Mouse (Mus musculus) stomach, embryonic 15.5 days (tissue): Measurements from ENCODE around the gene Fez2. TPM values are rescaled to one million over a fixed set of nuclear protein-coding genes. Genes with fewer than 3 reads are reported as not detected.

Source experiments
- ATAC-seq: fragments of 200-750 bp; cut with Nextera tagmentation; 2 replicates; pipeline ENCODE4 v1.8.0; 2017; ENCODE audit warnings: low read depth, moderate number of reproducible peaks, moderate TSS enrichment; ENCODE audit not compliant: insufficient read depth, low FRiP score
- H3K27ac ChIP-seq: fragments of 300-500 bp; sonication (generic); 2 replicates; pipeline ENCODE4 v1.5.1; 2015; ENCODE audit warnings: mild to moderate bottlenecking, inconsistent platforms
- H3K27me3 ChIP-seq: fragments of 300-500 bp; sonication (generic); replicated peaks from 2 replicates; pipeline ENCODE4 v1.6.1; 2015; ENCODE audit warnings: inconsistent platforms
- H3K36me3 ChIP-seq: fragments of 300-500 bp; sonication (generic); 2 replicates; pipeline ENCODE4 v1.6.1; 2015; ENCODE audit warnings: inconsistent platforms
- H3K4me1 ChIP-seq: fragments of 300-500 bp; sonication (generic); 2 replicates; pipeline ENCODE4 v1.6.1; 2015; ENCODE audit warnings: inconsistent platforms
- H3K4me2 ChIP-seq: fragments of 300-500 bp; sonication (generic); 2 replicates; pipeline ENCODE4 v1.6.1; 2015; ENCODE audit warnings: mild to moderate bottlenecking, inconsistent platforms
- H3K4me3 ChIP-seq: fragments of 300-500 bp; sonication (generic); replicated peaks from 2 replicates; pipeline ENCODE4 v1.5.1; 2015; ENCODE audit warnings: inconsistent platforms
- H3K9ac ChIP-seq: fragments of 300-500 bp; sonication (generic); 2 replicates; pipeline ENCODE4 v1.6.1; 2015; ENCODE audit warnings: inconsistent platforms
- H3K9me3 ChIP-seq: fragments of 300-500 bp; sonication (generic); 2 replicates; pipeline ENCODE4 v1.6.1; 2016; ENCODE audit warnings: inconsistent platforms
- WGBS: fragments of 180-500 bp; shearing (Covaris S2); methylation state at CpG from one replicate; pipeline ENCODE4 v1.1.7; 2015; 5-methylcytosine and 5-hydroxymethylcytosine counted together
- polyA plus RNA-seq: library from polyadenylated mRNA; unstranded; fragments of >200 nt; fragmentation: Nextera tagmentation; extraction: Ambion mirVana; gene quantifications from 2 replicates; pipeline ENCODE4 v1.2.1, GENCODE M21; 2015

Gene Fez2
- polyA plus RNA-seq, 1 experiment from 2014 or later: 39.6 TPM

GRCm38 (mm10) chr17:78361939-78362728, 55.8 kb downstream of the Fez2 start:
- no peaks in the 10 kb centered on the region for H3K27me3 ChIP-seq
- 78% methylated on average over 13 of the region's 13 CpGs for WGBS
- no peaks in the 10 kb centered on the region for H3K9me3 ChIP-seq
- H3K27ac ChIP-seq: peak overlapping the region; percentile 35; the same call in 1 of the 2 replicates
- H3K4me1 ChIP-seq: no peaks in the 10 kb centered on the region
- no peak overlapping the region for H3K9ac ChIP-seq
- H3K4me2 ChIP-seq: no peak overlapping the region
- H3K36me3 ChIP-seq: peaks cover 3% of the 10 kb centered on the region; the same call in 1 of the 2 replicates
- no peak for ATAC-seq
- no peak overlapping the region for H3K4me3 ChIP-seq

DNA sequence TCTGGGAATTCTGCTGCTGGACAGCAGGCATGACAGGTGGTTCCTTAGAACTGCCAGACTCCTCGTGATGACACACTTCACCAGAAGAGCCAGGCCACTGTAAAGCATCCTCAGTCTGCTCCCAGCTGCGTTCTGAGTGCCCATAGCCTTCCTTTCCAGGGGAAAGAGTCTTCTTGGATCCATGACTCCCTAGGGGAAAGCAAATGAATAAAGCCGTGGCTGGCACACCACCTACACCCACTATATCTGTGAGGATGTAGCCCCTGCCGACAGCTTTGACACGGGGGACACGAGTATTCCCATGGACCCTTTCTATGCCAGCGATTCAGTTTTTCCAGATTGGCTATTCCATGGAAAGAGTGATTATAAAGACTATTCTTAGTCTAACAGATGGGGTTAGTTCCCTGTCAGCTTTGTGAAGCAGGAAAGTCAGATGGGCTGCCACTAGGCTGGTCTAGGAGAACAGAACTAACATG, 59.7 kb downstream of the Fez2 start:
- Histone ChIP-seq H3K27me3 (no peaks in the 10 kb centered on the region), H3K4me1 (no peaks in the 10 kb centered on the region), H3K27ac (no peak overlapping the region), H3K4me2 (no peak overlapping the region), H3K9me3 (no peaks in the 10 kb centered on the region), H3K9ac (no peak overlapping the region), H3K4me3 (no peak overlapping the region), H3K36me3 (peaks cover 8% of the 10 kb centered on the region; the same call in 1 of the 2 replicates)
- ATAC-seq: no peak
- 79% methylated on average over 7 of the region's 7 CpGs for WGBS

DNA sequence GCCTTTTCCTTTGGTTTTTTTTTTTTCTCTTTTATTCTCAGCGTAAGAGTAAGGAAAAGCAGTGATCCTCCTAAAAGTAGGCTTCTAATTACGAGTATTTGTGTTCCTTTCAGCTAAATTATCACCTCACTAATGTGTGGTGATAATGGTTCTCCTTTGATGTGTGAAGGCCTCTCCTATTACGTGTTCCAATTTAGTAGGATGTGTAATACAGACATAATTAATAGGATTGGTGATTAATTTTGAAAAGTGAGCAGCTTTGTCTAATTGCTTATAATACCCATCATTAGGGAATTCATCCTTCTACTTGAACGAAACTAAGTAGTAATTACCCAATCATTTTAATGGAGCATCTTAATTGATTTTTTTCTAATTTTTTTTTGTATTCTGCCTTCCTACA, 60.2 kb downstream of the Fez2 start:
- peaks cover 8% of the 10 kb centered on the region; the same call in 1 of the 2 replicates for H3K36me3 ChIP-seq
- ATAC-seq: no peak
- no peak overlapping the region for H3K9ac ChIP-seq
- no peaks in the 10 kb centered on the region for H3K27me3 ChIP-seq
- no peak overlapping the region for H3K4me2 ChIP-seq
- H3K9me3 ChIP-seq: no peaks in the 10 kb centered on the region
- H3K27ac ChIP-seq: no peak overlapping the region
- 82% methylated on average over 4 of the region's 4 CpGs for WGBS
- no peak overlapping the region for H3K4me3 ChIP-seq
- H3K4me1 ChIP-seq: no peaks in the 10 kb centered on the region

GRCm38 (mm10) chr17:78355611-78356010, 62.3 kb downstream of the Fez2 start:
- WGBS: 84% methylated on average over 8 of the region's 8 CpGs
- peaks cover 10% of the 10 kb centered on the region for H3K36me3 ChIP-seq
- H3K27me3 ChIP-seq: no peaks in the 10 kb centered on the region
- H3K27ac ChIP-seq: no peak overlapping the region
- H3K4me2 ChIP-seq: no peak overlapping the region
- H3K9me3 ChIP-seq: no peaks in the 10 kb centered on the region
- no peak overlapping the region for H3K4me3 ChIP-seq
- H3K4me1 ChIP-seq: no peaks in the 10 kb centered on the region
- H3K9ac ChIP-seq: no peak overlapping the region
- ATAC-seq: no peak

- Histone ChIP-seq H3K9me3 (no peaks in the 10 kb centered on the region), H3K9ac (no peak overlapping the region), H3K36me3 (peaks cover 12% of the 10 kb centered on the region), H3K27me3 (no peaks in the 10 kb centered on the region), H3K27ac (no peak overlapping the region; the same call in 1 of the 2 replicates), H3K4me3 (no peak overlapping the region), H3K4me2 (no peak overlapping the region), H3K4me1 (no peaks in the 10 kb centered on the region)
- WGBS: 75% methylated on average over 12 of the region's 12 CpGs
- ATAC-seq: no peak
These were observed 63.1 kb downstream of the Fez2 start for GRCm38 (mm10) chr17:78354871-78355270.

DNA sequence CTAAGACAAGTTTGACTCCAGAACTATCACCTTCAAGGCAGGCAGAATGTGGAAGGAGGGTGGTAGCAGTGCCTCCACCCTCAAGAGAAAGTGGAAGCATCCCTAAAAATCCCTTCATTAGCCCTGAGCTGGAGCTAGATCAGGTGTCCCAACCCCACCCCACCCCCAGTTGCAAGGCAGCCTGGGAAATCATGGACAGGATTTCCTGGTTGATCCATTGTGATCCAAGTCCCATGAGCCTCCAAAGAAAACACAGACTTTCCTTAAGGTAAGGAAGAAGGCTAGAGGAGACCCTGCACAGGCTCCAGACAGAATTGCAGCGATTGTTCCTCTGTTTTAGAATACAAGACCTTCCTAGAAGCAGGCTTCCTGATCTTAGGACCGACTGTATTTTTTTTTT, 63.5 kb downstream of the Fez2 start:
- ATAC-seq: no peak
- no peak overlapping the region for H3K4me2 ChIP-seq
- H3K4me1 ChIP-seq: no peaks in the 10 kb centered on the region
- no peak overlapping the region for H3K27ac ChIP-seq
- H3K27me3 ChIP-seq: no peaks in the 10 kb centered on the region
- no peak overlapping the region for H3K9ac ChIP-seq
- no peaks in the 10 kb centered on the region for H3K9me3 ChIP-seq
- WGBS: 88% methylated on average over 2 of the region's 2 CpGs
- no peak overlapping the region for H3K4me3 ChIP-seq
- peaks cover 12% of the 10 kb centered on the region for H3K36me3 ChIP-seq

- no peak overlapping the region for H3K4me2 ChIP-seq
- no peaks in the 10 kb centered on the region for H3K27me3 ChIP-seq
- peaks cover 12% of the 10 kb centered on the region for H3K36me3 ChIP-seq
- WGBS: 86% methylated on average over 3 of the region's 3 CpGs
- no peak overlapping the region for H3K4me3 ChIP-seq
- no peaks in the 10 kb centered on the region for H3K4me1 ChIP-seq
- ATAC-seq: no peak
- no peak overlapping the region for H3K27ac ChIP-seq
- H3K9me3 ChIP-seq: no peaks in the 10 kb centered on the region
- H3K9ac ChIP-seq: no peak overlapping the region
These were observed 65.5 kb downstream of the Fez2 start for GRCm38 (mm10) chr17:78352500-78352855.

GRCm38 (mm10) chr17:78351676-78352499, 66.1 kb downstream of the Fez2 start:
- no peaks in the 10 kb centered on the region for H3K4me1 ChIP-seq
- WGBS: 65% methylated on average over 12 of the region's 12 CpGs
- no peak overlapping the region for H3K4me3 ChIP-seq
- no peak overlapping the region for H3K9ac ChIP-seq
- H3K27ac ChIP-seq: no peak overlapping the region
- no peak for ATAC-seq
- H3K9me3 ChIP-seq: no peaks in the 10 kb centered on the region
- H3K36me3 ChIP-seq: peaks cover 9% of the 10 kb centered on the region
- H3K4me2 ChIP-seq: no peak overlapping the region
- no peaks in the 10 kb centered on the region for H3K27me3 ChIP-seq

- Histone ChIP-seq H3K27me3 (no peaks in the 10 kb centered on the region), H3K4me1 (no peaks in the 10 kb centered on the region), H3K9me3 (no peaks in the 10 kb centered on the region), H3K36me3 (peaks cover 4% of the 10 kb centered on the region; the same call in 1 of the 2 replicates), H3K9ac (no peak overlapping the region), H3K27ac (no peak overlapping the region), H3K4me3 (no peak overlapping the region), H3K4me2 (no peak overlapping the region)
- 89% methylated on average over 17 of the region's 17 CpGs for WGBS
- no peak for ATAC-seq
These were observed 70.7 kb downstream of the Fez2 start for GRCm38 (mm10) chr17:78347111-78347801.

DNA sequence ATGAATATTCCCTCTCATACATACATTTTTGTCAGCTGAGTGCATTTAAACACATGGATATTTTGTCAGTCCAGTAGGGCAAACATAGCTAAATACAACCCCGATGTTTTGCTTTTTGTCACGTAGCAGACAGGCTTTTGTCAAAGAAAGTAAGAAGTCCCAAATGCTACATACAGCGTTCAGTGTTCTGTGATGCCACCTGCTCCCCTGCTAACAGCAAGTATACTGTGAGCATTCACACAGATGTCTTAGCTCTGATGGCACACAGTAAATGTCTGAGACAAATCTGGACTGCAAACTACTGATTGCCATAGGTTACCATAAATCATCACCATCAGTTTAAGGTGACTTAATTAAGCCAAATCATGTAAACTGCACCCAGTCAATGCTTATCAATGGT, 74.3 kb downstream of the Fez2 start:
- Histone ChIP-seq H3K36me3 (no peaks in the 10 kb centered on the region), H3K4me1 (no peaks in the 10 kb centered on the region), H3K9ac (no peak overlapping the region), H3K27ac (no peak overlapping the region), H3K4me2 (no peak overlapping the region), H3K4me3 (no peak overlapping the region), H3K9me3 (no peaks in the 10 kb centered on the region), H3K27me3 (no peaks in the 10 kb centered on the region)
- 93% methylated on average over 3 of the region's 3 CpGs for WGBS
- no peak for ATAC-seq

- ATAC-seq: no peak
- WGBS: 87% methylated on average over 8 of the region's 8 CpGs
- Histone ChIP-seq H3K4me1 (no peaks in the 10 kb centered on the region), H3K4me2 (no peak overlapping the region), H3K27ac (no peak overlapping the region), H3K4me3 (no peak overlapping the region), H3K36me3 (peaks cover 8% of the 10 kb centered on the region), H3K9me3 (no peaks in the 10 kb centered on the region), H3K9ac (no peak overlapping the region), H3K27me3 (no peaks in the 10 kb centered on the region)
These were observed 82.7 kb downstream of the Fez2 start for GRCm38 (mm10) chr17:78335250-78335649.

- Histone ChIP-seq H3K4me2 (no peak overlapping the region), H3K27ac (no peak overlapping the region), H3K27me3 (no peaks in the 10 kb centered on the region), H3K9me3 (no peaks in the 10 kb centered on the region), H3K4me1 (no peaks in the 10 kb centered on the region), H3K9ac (no peak overlapping the region), H3K36me3 (peaks cover 8% of the 10 kb centered on the region), H3K4me3 (no peak overlapping the region)
- 89% methylated on average over 10 of the region's 10 CpGs for WGBS
- no peak for ATAC-seq
These were observed 84.7 kb downstream of the Fez2 start for GRCm38 (mm10) chr17:78333275-78333674.
